Mouse (Mus musculus) liver, embryonic 14.5 days (tissue): ENCODE results near the gene Msi2.

Source experiments
- CTCF ChIP-seq: IDR thresholded peaks from 2 replicates; pipeline ENCODE4 v1.5.1; 2016; ENCODE audit warnings: antibody characterized with exemption, low read depth, control low read depth
- EP300 ChIP-seq: IDR thresholded peaks from 2 replicates; pipeline ENCODE4 v1.6.1; 2016; ENCODE audit warnings: antibody characterized with exemption, low read depth

- TF ChIP-seq EP300 (no peak), CTCF (no peak)
Measured at GRCm38 (mm10) chr11:88582021-88582707, 136.1 kb downstream of the Msi2 start.
